Mouse (Mus musculus): ENCODE measurements around the gene Nmur2. TPM values are rescaled to one million over a fixed set of nuclear protein-coding genes. Genes with fewer than 3 reads are reported as not detected.
A peak's percentile ranks its signal among the peaks of the same experiment; 100 is the strongest.

The Nmur2 gene
- not detected for total RNA-seq (2021)
- long read RNA-seq, experiment 1: 0 reads
- long read RNA-seq, experiment 2: 0 reads

- Histone ChIP-seq H3K27ac (no peak within 1 kb of the TSS), H3K4me3 (no peak within 1 kb of the TSS)
- TF ChIP-seq CTCF (conservative IDR thresholded peaks at IDR 0.05): no peak
- DNase-seq (ENCODE audit: low spot score in 2 of 2): no peak
Measured at GRCm38 (mm10) chr11:56040917-56041316, at the start of gene Nmur2. Gene Nmur2, minus strand, starts transcription at chr11:56041010.

- H3K4me3 ChIP-seq: no peak overlapping the region
- TF ChIP-seq CTCF (conservative IDR thresholded peaks at IDR 0.05): no peak
- H3K27ac ChIP-seq: no peak overlapping the region
- DNase-seq (ENCODE audit: low spot score in 2 of 2): no peak
Measured at GRCm38 (mm10) chr11:56089127-56089689, 48.4 kb upstream of the Nmur2 start.

- no peak for TF ChIP-seq CTCF (conservative IDR thresholded peaks at IDR 0.05)
- peak; percentile 33 to 34 for DNase-seq (ENCODE audit: low spot score in 2 of 2)
- H3K27ac ChIP-seq: peak overlapping the region; percentile 72
- H3K4me3 ChIP-seq: no peak overlapping the region
Measured at GRCm38 (mm10) chr11:56072131-56072530, 31.3 kb upstream of the Nmur2 start.

- Histone ChIP-seq H3K27ac (no peak overlapping the region), H3K4me3 (no peak overlapping the region)
- no peak for TF ChIP-seq CTCF (conservative IDR thresholded peaks at IDR 0.05)
- DNase-seq (ENCODE audit: low spot score in 2 of 2): no peak
Measured at GRCm38 (mm10) chr11:56069658-56070057, 28.8 kb upstream of the Nmur2 start.

GRCm38 (mm10) chr11:56065147-56065546, 24.3 kb upstream of the Nmur2 start:
- no peak for TF ChIP-seq CTCF (conservative IDR thresholded peaks at IDR 0.05)
- no peak overlapping the region for H3K27ac ChIP-seq
- no peak overlapping the region for H3K4me3 ChIP-seq
- no peak for DNase-seq (ENCODE audit: low spot score in 2 of 2)

- Histone ChIP-seq H3K4me3 (no peak overlapping the region), H3K27ac (no peak overlapping the region)
- TF ChIP-seq CTCF (conservative IDR thresholded peaks at IDR 0.05): no peak
- DNase-seq (ENCODE audit: low spot score in 2 of 2): no peak
Measured at GRCm38 (mm10) chr11:56064575-56064974, 23.8 kb upstream of the Nmur2 start.

- no peak for DNase-seq (ENCODE audit: low spot score in 2 of 2)
- H3K27ac ChIP-seq: no peak overlapping the region
- TF ChIP-seq CTCF (conservative IDR thresholded peaks at IDR 0.05): no peak
- no peak overlapping the region for H3K4me3 ChIP-seq
Measured at GRCm38 (mm10) chr11:56059236-56059635, 18.4 kb upstream of the Nmur2 start.

- no peak overlapping the region for H3K4me3 ChIP-seq
- DNase-seq (ENCODE audit: low spot score in 2 of 2): peak; percentile 17 to 26
- no peak for TF ChIP-seq CTCF (conservative IDR thresholded peaks at IDR 0.05)
- H3K27ac ChIP-seq: no peak overlapping the region
Measured at GRCm38 (mm10) chr11:56054439-56054838, 13.6 kb upstream of the Nmur2 start.

- no peak overlapping the region for H3K4me3 ChIP-seq
- no peak for DNase-seq (ENCODE audit: low spot score in 2 of 2)
Measured at GRCm38 (mm10) chr11:56026854-56027253, 14.0 kb downstream of the Nmur2 start.

GRCm38 (mm10) chr11:56025746-56026570, 14.9 kb downstream of the Nmur2 start:
- TF ChIP-seq CTCF (conservative IDR thresholded peaks at IDR 0.05): no peak
- peak; percentile 29 to 49 for DNase-seq (ENCODE audit: low spot score in 2 of 2)
- no peak overlapping the region; the same call in 1 of the 2 replicates for H3K4me3 ChIP-seq
- H3K27ac ChIP-seq: no peak overlapping the region

More at GRCm38 (mm10) chr11:56026854-56027253, 14.0 kb downstream of the Nmur2 start:
- no peak overlapping the region for H3K27ac ChIP-seq
- peak; percentile 32 for TF ChIP-seq CTCF (conservative IDR thresholded peaks at IDR 0.05)

GRCm38 (mm10) chr11:56013510-56014057, 27.2 kb downstream of the Nmur2 start:
- peak; percentile 23 to 38 for DNase-seq (ENCODE audit: low spot score in 2 of 2)
- TF ChIP-seq CTCF (conservative IDR thresholded peaks at IDR 0.05): peak; percentile 76
- no peak overlapping the region for H3K4me3 ChIP-seq
- no peak overlapping the region for H3K27ac ChIP-seq

- H3K4me3 ChIP-seq: no peak overlapping the region
- TF ChIP-seq CTCF (conservative IDR thresholded peaks at IDR 0.05): no peak
- no peak for DNase-seq (ENCODE audit: low spot score in 2 of 2)
- H3K27ac ChIP-seq: no peak overlapping the region
Measured at GRCm38 (mm10) chr11:56012396-56012795, 28.4 kb downstream of the Nmur2 start.

GRCm38 (mm10) chr11:56008277-56008676, 32.5 kb downstream of the Nmur2 start:
- no peak overlapping the region for H3K4me3 ChIP-seq
- no peak overlapping the region for H3K27ac ChIP-seq
- TF ChIP-seq CTCF (conservative IDR thresholded peaks at IDR 0.05): no peak
- no peak for DNase-seq (ENCODE audit: low spot score in 2 of 2)
